Mouse (Mus musculus) cortical plate, adult 2 months (tissue): ENCODE data around the gene Gdf7. TPM values are rescaled to one million over a fixed set of nuclear protein-coding genes. Genes with fewer than 3 reads are reported as not detected.

Experiments used
- H3K27ac ChIP-seq: fragments of 200-500 bp; 2 replicates; pipeline ENCODE4 v1.5.1; 2012; ENCODE audit warnings: low read length, control low read depth, inconsistent platforms; ENCODE audit not compliant: insufficient read depth
- H3K4me1 ChIP-seq: fragments of 200-500 bp; 2 replicates; pipeline ENCODE4 v1.6.1; 2011; ENCODE audit warnings: low read length; ENCODE audit not compliant: control insufficient read depth, insufficient read depth
- H3K4me3 ChIP-seq: fragments of 200-500 bp; 2 replicates; pipeline ENCODE4 v1.5.1; 2011; ENCODE audit warnings: mild to moderate bottlenecking, low read length, control low read depth; ENCODE audit not compliant: insufficient read depth
- CTCF ChIP-seq: fragments of 200-500 bp; IDR thresholded peaks from 2 replicates; pipeline ENCODE4 v1.5.1; 2011; ENCODE audit warnings: mild to moderate bottlenecking, control low read depth, low read length; ENCODE audit not compliant: insufficient read depth; ENCODE audit errors: extremely low read depth
- POLR2A ChIP-seq: fragments of 200-500 bp; IDR thresholded peaks from 2 replicates; pipeline ENCODE4 v1.6.1; 2011; ENCODE audit warnings: mild to moderate bottlenecking, low read length, control low read depth; ENCODE audit not compliant: insufficient read depth; ENCODE audit errors: extremely low read depth
- polyA plus RNA-seq: library from polyadenylated mRNA; depleted of rRNA; stranded (reverse); fragments of >200 nt; gene quantifications from 2 replicates; pipeline ENCODE4 v1.2.3, GENCODE M21; 2012; rRNA removed

Gdf7 gene
- polyA plus RNA-seq: 0.06 and 0.23 TPM in 2 replicates

- no peak within 1 kb of the TSS for H3K27ac ChIP-seq
- H3K4me3 ChIP-seq: peak within 1 kb of the TSS; percentile 18; the same call in 1 of the 2 replicates
- H3K4me1 ChIP-seq: no peaks in the 10 kb centered on the region
- TF ChIP-seq CTCF: no peak
- TF ChIP-seq POLR2A: no peak
Measured at GRCm38 (mm10) chr12:8301841-8302431, at the start of gene Gdf7. Gene Gdf7 (minus strand): TSS chr12:8301954.

- TF ChIP-seq CTCF: no peak
- TF ChIP-seq POLR2A: no peak
- Histone ChIP-seq H3K27ac (0 out of 2 replicates have a peak overlapping the region, but pooled peaks have one; percentile 38), H3K4me3 (no peak overlapping the region), H3K4me1 (peaks cover 9% of the 10 kb centered on the region)
Measured at GRCm38 (mm10) chr12:8351025-8351903, 49.5 kb upstream of the Gdf7 start.

GRCm38 (mm10) chr12:8348733-8349513 lies 47.2 kb upstream of the Gdf7 start:
- peak overlapping the region; percentile 62; the same call in 1 of the 2 replicates for H3K27ac ChIP-seq
- TF ChIP-seq CTCF (no peak), POLR2A (no peak)
- H3K4me3 ChIP-seq: no peak overlapping the region
- peaks cover 20% of the 10 kb centered on the region for H3K4me1 ChIP-seq

GRCm38 (mm10) chr12:8347746-8348462 lies 46.1 kb upstream of the Gdf7 start:
- TF ChIP-seq CTCF: no peak
- no peak for TF ChIP-seq POLR2A
- H3K4me3 ChIP-seq: no peak overlapping the region
- H3K27ac ChIP-seq: peak overlapping the region; percentile 85; the same call in 1 of the 2 replicates
- peaks cover 20% of the 10 kb centered on the region for H3K4me1 ChIP-seq

- peak overlapping the region; percentile 94 for H3K27ac ChIP-seq
- H3K4me3 ChIP-seq: no peak overlapping the region
- TF ChIP-seq CTCF (no peak), POLR2A (no peak)
- H3K4me1 ChIP-seq: peaks cover 20% of the 10 kb centered on the region
Measured at GRCm38 (mm10) chr12:8345539-8345938, 43.8 kb upstream of the Gdf7 start.

GRCm38 (mm10) chr12:8344897-8345296 lies 43.1 kb upstream of the Gdf7 start:
- Histone ChIP-seq H3K4me1 (peaks cover 20% of the 10 kb centered on the region), H3K27ac (peak overlapping the region; percentile 94), H3K4me3 (no peak overlapping the region)
- TF ChIP-seq CTCF (no peak), POLR2A (peak; percentile 45; the same call in 1 of the 2 replicates)

GRCm38 (mm10) chr12:8343381-8343780 lies 41.6 kb upstream of the Gdf7 start:
- no peak overlapping the region for H3K4me3 ChIP-seq
- peaks cover 16% of the 10 kb centered on the region for H3K4me1 ChIP-seq
- H3K27ac ChIP-seq: 0 out of 2 replicates have a peak overlapping the region, but pooled peaks have one; percentile 38
- TF ChIP-seq POLR2A (no peak), CTCF (no peak)

- Histone ChIP-seq H3K4me3 (no peak overlapping the region), H3K27ac (no peak overlapping the region), H3K4me1 (peaks cover 11% of the 10 kb centered on the region)
- TF ChIP-seq POLR2A: no peak
- no peak for TF ChIP-seq CTCF
Measured at GRCm38 (mm10) chr12:8341008-8341407, 39.3 kb upstream of the Gdf7 start.

GRCm38 (mm10) chr12:8339591-8340319 lies 38.0 kb upstream of the Gdf7 start:
- Histone ChIP-seq H3K27ac (peak overlapping the region; percentile 16; the same call in 1 of the 2 replicates), H3K4me1 (peaks cover 4% of the 10 kb centered on the region), H3K4me3 (no peak overlapping the region)
- TF ChIP-seq POLR2A (no peak), CTCF (no peak)
